ENCODE assay signal across 19 mouse cellular contexts in genomic region chr12:12253526-12253925, GRCm38 (mm10). TPM values are rescaled to one million over a fixed set of nuclear protein-coding genes. Genes with fewer than 3 reads are reported as not detected.
DNase-seq lines count a peak whose midpoint lies in the region; ATAC-seq and TF ChIP-seq lines count a peak whose summit lies in the region.
"Had no signal": no experiment of that assay in that cellular context is flagged by ENCODE, and none has a peak within 500 bp of the region (broad histone marks: within the 10 kb centered on the region; RNA-seq: fewer than 3 reads in every experiment).

No protein-coding gene starts in this region.

- H3K9me3 ChIP-seq in forebrain, embryonic 14.5 days (replicated peaks; ENCODE audit: control insufficient read depth, low read length), result no peaks in the 10 kb centered on the region
- no peaks in the 10 kb centered on the region for H3K9me3 ChIP-seq in forebrain, embryonic 12.5 days
- H3K9me3 ChIP-seq in kidney, embryonic 15.5 days (replicated peaks), result no peaks in the 10 kb centered on the region
- H3K9me3 ChIP-seq in forebrain, embryonic 16.5 days (ENCODE audit: control insufficient read depth, low read length), result no peaks in the 10 kb centered on the region
- H3K9me3 ChIP-seq: heart, embryonic 15.5 days; intestine, embryonic 15.5 days; limb, embryonic 13.5 days; liver, embryonic 12.5 days had no signal

- no peak for TF ChIP-seq POLR2A in kidney, adult 2 months (IDR thresholded peaks at IDR 0.05; ENCODE audit: low read depth, low read length)

- no peak for TF ChIP-seq CTCF in kidney, adult 2 months (conservative IDR thresholded peaks at IDR 0.05; ENCODE audit: insufficient read depth, insufficient read length, low read depth, low read length)

- H3K27ac ChIP-seq in forebrain, embryonic 14.5 days (ENCODE audit: low read depth, low read length), result no peak overlapping the region; the same call in 1 of the 2 replicates
- no peak overlapping the region for H3K27ac ChIP-seq in forebrain, embryonic 12.5 days
- no peak overlapping the region for H3K27ac ChIP-seq in kidney, adult 2 months (ENCODE audit: insufficient read depth, low read depth, low read length)
- no peak overlapping the region for H3K27ac ChIP-seq in kidney, embryonic 15.5 days
- peak overlapping the region; percentile 89 for H3K27ac ChIP-seq in forebrain, embryonic 16.5 days (ENCODE audit: low read length)
- H3K27ac ChIP-seq: heart, embryonic 15.5 days; hindbrain, embryonic 14.5 days; intestine, embryonic 15.5 days; limb, embryonic 13.5 days; liver, embryonic 12.5 days had no signal

- H3K4me3 ChIP-seq in forebrain, embryonic 14.5 days (ENCODE audit: low read depth, low read length), result no peak overlapping the region
- H3K4me3 ChIP-seq in forebrain, embryonic 12.5 days (replicated peaks), result no peak overlapping the region
- no peak overlapping the region for H3K4me3 ChIP-seq in kidney, adult 2 months (ENCODE audit: insufficient read depth, low read depth, low read length)
- H3K4me3 ChIP-seq in kidney, embryonic 15.5 days (replicated peaks), result no peak overlapping the region
- H3K4me3 ChIP-seq in forebrain, embryonic 16.5 days (replicated peaks; ENCODE audit: low read length), result no peak overlapping the region
- H3K4me3 ChIP-seq: heart, embryonic 15.5 days; intestine, embryonic 15.5 days; limb, embryonic 13.5 days; liver, embryonic 12.5 days had no signal

- H3K27me3 ChIP-seq in forebrain, embryonic 14.5 days (replicated peaks; ENCODE audit: control insufficient read depth, insufficient read depth, low read length), result no peaks in the 10 kb centered on the region
- H3K27me3 ChIP-seq in forebrain, embryonic 12.5 days, result no peaks in the 10 kb centered on the region
- H3K27me3 ChIP-seq in kidney, adult 2 months (replicated peaks; ENCODE audit: control insufficient read depth, insufficient read depth, low read length), result no peaks in the 10 kb centered on the region
- no peaks in the 10 kb centered on the region; the same call in 1 of the 2 replicates for H3K27me3 ChIP-seq in kidney, embryonic 15.5 days
- H3K27me3 ChIP-seq in forebrain, embryonic 16.5 days (replicated peaks; ENCODE audit: control insufficient read depth, insufficient read depth, low read length), result no peaks in the 10 kb centered on the region
- H3K27me3 ChIP-seq: heart, embryonic 15.5 days; intestine, embryonic 15.5 days; limb, embryonic 13.5 days; liver, embryonic 12.5 days had no signal

- no peak overlapping the region for H3K4me2 ChIP-seq in forebrain, embryonic 14.5 days (ENCODE audit: low read length)
- no peak overlapping the region for H3K4me2 ChIP-seq in forebrain, embryonic 12.5 days
- no peak overlapping the region for H3K4me2 ChIP-seq in kidney, embryonic 15.5 days
- 0 out of 2 replicates have a peak overlapping the region, but pooled peaks have one; percentile 18 for H3K4me2 ChIP-seq in forebrain, embryonic 16.5 days (ENCODE audit: low read length)
- H3K4me2 ChIP-seq: heart, embryonic 15.5 days; hindbrain, embryonic 14.5 days; intestine, embryonic 15.5 days; limb, embryonic 13.5 days; liver, embryonic 12.5 days had no signal

- DNase-seq in forebrain, embryonic 14.5 days (ENCODE audit: low spot score), result peak; percentile 79
- DNase-seq in kidney, adult 2 months, result peak; percentile 67
- DNase-seq in kidney, postnatal 4 days, result peak; percentile 16 to 18
- no peak for DNase-seq in adrenal gland, adult 8-10 months
- DNase-seq: adrenal gland, postnatal 25 days; cerebellum, adult 11 months; cerebellum, adult 9-11 months; heart, postnatal 4 days; layer of hippocampus, adult 9-11 months; lung, adult 2 months had no signal

- H3K4me1 ChIP-seq in forebrain, embryonic 14.5 days (ENCODE audit: control insufficient read depth, insufficient read depth, low read length), result no peaks in the 10 kb centered on the region; the same call in 1 of the 2 replicates
- no peaks in the 10 kb centered on the region for H3K4me1 ChIP-seq in forebrain, embryonic 12.5 days
- no peaks in the 10 kb centered on the region for H3K4me1 ChIP-seq in kidney, adult 2 months (ENCODE audit: control insufficient read depth, insufficient read depth, low read length)
- no peaks in the 10 kb centered on the region for H3K4me1 ChIP-seq in kidney, embryonic 15.5 days
- peaks cover 15% of the 10 kb centered on the region for H3K4me1 ChIP-seq in forebrain, embryonic 16.5 days (replicated peaks; ENCODE audit: control insufficient read depth, insufficient read depth, low read length)
- H3K4me1 ChIP-seq: intestine, embryonic 15.5 days; limb, embryonic 13.5 days; liver, embryonic 12.5 days had no signal

- 57% methylated on average over 5 of the region's 5 CpGs for WGBS in forebrain, embryonic 14.5 days
- 61% methylated on average over 5 of the region's 5 CpGs for WGBS in forebrain, embryonic 12.5 days
- 21% methylated on average over 5 of the region's 5 CpGs for WGBS in kidney, adult 2 months
- WGBS in kidney, embryonic 15.5 days, result 33% methylated on average over 5 of the region's 5 CpGs
- WGBS in forebrain, embryonic 16.5 days, result 49% methylated on average over 5 of the region's 5 CpGs

- ATAC-seq in forebrain, embryonic 14.5 days, result peak; percentile 77
- ATAC-seq in forebrain, embryonic 12.5 days (ENCODE audit: low FRiP score), result no peak
- no peak for ATAC-seq in kidney, embryonic 15.5 days (replicated peaks; ENCODE audit: low FRiP score)
- peak; percentile 76 for ATAC-seq in forebrain, embryonic 16.5 days
- ATAC-seq: CD4-positive, CD25-positive, alpha-beta regulatory T cell, adult 4 months; intestine, embryonic 15.5 days; liver, embryonic 12.5 days had no signal

- H3K36me3 ChIP-seq in forebrain, embryonic 14.5 days (ENCODE audit: control insufficient read depth, insufficient read depth, low read length), result no peaks in the 10 kb centered on the region
- H3K36me3 ChIP-seq in forebrain, embryonic 12.5 days (replicated peaks), result no peaks in the 10 kb centered on the region
- no peaks in the 10 kb centered on the region for H3K36me3 ChIP-seq in kidney, adult 2 months (ENCODE audit: control insufficient read depth, insufficient read depth, low read length)
- no peaks in the 10 kb centered on the region for H3K36me3 ChIP-seq in kidney, embryonic 15.5 days
- H3K36me3 ChIP-seq in forebrain, embryonic 16.5 days (ENCODE audit: control insufficient read depth, insufficient read depth), result no peaks in the 10 kb centered on the region
- H3K36me3 ChIP-seq: heart, embryonic 15.5 days; intestine, embryonic 15.5 days; limb, embryonic 13.5 days; liver, embryonic 12.5 days had no signal

- no peak overlapping the region for H3K9ac ChIP-seq in forebrain, embryonic 14.5 days (ENCODE audit: low read length)
- H3K9ac ChIP-seq in forebrain, embryonic 12.5 days, result no peak overlapping the region
- H3K9ac ChIP-seq in kidney, embryonic 15.5 days, result no peak overlapping the region
- no peak overlapping the region for H3K9ac ChIP-seq in forebrain, embryonic 16.5 days (replicated peaks; ENCODE audit: low read depth, low read length)
- H3K9ac ChIP-seq: heart, embryonic 15.5 days; hindbrain, embryonic 14.5 days; intestine, embryonic 15.5 days; limb, embryonic 13.5 days; liver, embryonic 12.5 days had no signal

RNA-seq across cellular contexts. Expression of gene Fam49a, which starts 8.4 kb away (rescaled TPM):
- 131 and 182 TPM in 2 replicates for polyA plus RNA-seq in forebrain, embryonic 14.5 days (2014; fragmentation: Nextera tagmentation; extraction: Ambion mirVana)
- polyA plus RNA-seq in forebrain, embryonic 12.5 days (2016; fragmentation: Nextera tagmentation; extraction: Ambion mirVana), result 20.4 and 21.1 TPM in 2 replicates
- polyA plus RNA-seq in kidney, adult 2 months (2012; rRNA removed), result 2.4 and 3.4 TPM in 2 replicates
- 6.2 and 6.8 TPM in 2 replicates for polyA plus RNA-seq in kidney, embryonic 15.5 days (2015; fragmentation: Nextera tagmentation; extraction: Ambion mirVana)
- polyA plus RNA-seq in forebrain, embryonic 16.5 days (2015; fragmentation: Nextera tagmentation; extraction: Ambion mirVana), result 186 and 218 TPM in 2 replicates
- total RNA-seq in adrenal gland, adult 8-10 months (2022), result 10 to 100 TPM; 18.2 to 25.3 (median 21.5) TPM

Comparison
In these comparisons a context has a peak if more than half of its experiments do, and no peak if none do; other contexts are left out.
1. ATAC-seq: peak in forebrain, embryonic 14.5 days (single experiment) and forebrain, embryonic 16.5 days (single experiment); none in forebrain, embryonic 12.5 days (single experiment) and kidney, embryonic 15.5 days (single experiment).